Mouse (Mus musculus) hindbrain, embryonic 11.5 days (tissue): Measurements from ENCODE around the gene Faf1. TPM values are rescaled to one million over a fixed set of nuclear protein-coding genes. Genes with fewer than 3 reads are reported as not detected.

Experiments used
- ATAC-seq: fragments of 200-750 bp; cut with Nextera tagmentation; 2 replicates; pipeline ENCODE4 v1.8.0; 2017; ENCODE audit warnings: mild to moderate bottlenecking, moderate TSS enrichment, moderate library complexity; ENCODE audit not compliant: low FRiP score
- DNase-seq: peaks from one replicate; pipeline ENCODE4 v3.0.0-alpha.2; 2015; ENCODE audit warnings: low spot score
- H3K27ac ChIP-seq: fragments of 300-500 bp; sonication (generic); 2 replicates; pipeline ENCODE4 v1.5.1; 2014; ENCODE audit warnings: mild to moderate bottlenecking, low read depth, low read length
- H3K27me3 ChIP-seq: fragments of 300-500 bp; sonication (generic); 2 replicates; pipeline ENCODE4 v1.6.1; 2014; ENCODE audit warnings: mild to moderate bottlenecking, low read length, moderate library complexity, mixed read lengths; ENCODE audit not compliant: control insufficient read depth, insufficient read depth
- H3K36me3 ChIP-seq: fragments of 300-500 bp; sonication (generic); 2 replicates; pipeline ENCODE4 v1.6.1; 2014; ENCODE audit warnings: mild to moderate bottlenecking, low read length, moderate library complexity, mixed read lengths; ENCODE audit not compliant: control insufficient read depth, insufficient read depth
- H3K4me1 ChIP-seq: fragments of 300-500 bp; sonication (generic); replicated peaks from 2 replicates; pipeline ENCODE4 v1.6.1; 2014; ENCODE audit warnings: low read length, mixed read lengths; ENCODE audit not compliant: control insufficient read depth, insufficient read depth
- H3K4me2 ChIP-seq: fragments of 300-500 bp; sonication (generic); replicated peaks from 2 replicates; pipeline ENCODE4 v1.6.1; 2014; ENCODE audit warnings: mild to moderate bottlenecking, low read depth, low read length
- H3K4me3 ChIP-seq: fragments of 300-500 bp; sonication (generic); 2 replicates; pipeline ENCODE4 v1.5.1; 2014; ENCODE audit warnings: low read depth, low read length
- H3K9ac ChIP-seq: fragments of 300-500 bp; sonication (generic); 2 replicates; pipeline ENCODE4 v1.6.1; 2014; ENCODE audit warnings: low read depth, low read length
- H3K9me3 ChIP-seq: fragments of 300-500 bp; sonication (generic); 2 replicates; pipeline ENCODE4 v1.6.1; 2016; ENCODE audit warnings: low read length; ENCODE audit not compliant: control insufficient read depth
- WGBS: fragments of 180-500 bp; shearing (Covaris S2); extraction: QIAGEN DNeasy Blood & Tissue Kit; methylation state at CpG from one replicate; pipeline ENCODE4 v1.1.7; 2014; 5-methylcytosine and 5-hydroxymethylcytosine counted together
- polyA plus RNA-seq: library from polyadenylated mRNA; unstranded; fragments of >200 nt; fragmentation: Nextera tagmentation; extraction: Ambion mirVana; gene quantifications from 2 replicates; pipeline ENCODE4 v1.2.1, GENCODE M21; 2014

The Faf1 gene
- polyA plus RNA-seq, 1 experiment from 2014 or later = 41.5 TPM

GRCm38 (mm10) chr4:109729281-109729680, 52.9 kb downstream of the Faf1 start:
- no peaks in the 10 kb centered on the region for H3K27me3 ChIP-seq
- H3K4me1 ChIP-seq = no peaks in the 10 kb centered on the region
- no peak overlapping the region for H3K4me3 ChIP-seq
- no peak for ATAC-seq
- no peak overlapping the region for H3K9ac ChIP-seq
- H3K36me3 ChIP-seq = no peaks in the 10 kb centered on the region
- H3K27ac ChIP-seq = no peak overlapping the region
- no peaks in the 10 kb centered on the region for H3K9me3 ChIP-seq
- DNase-seq = peak; percentile 56
- H3K4me2 ChIP-seq = no peak overlapping the region
- 17% methylated on average over 2 of the region's 2 CpGs for WGBS

DNA sequence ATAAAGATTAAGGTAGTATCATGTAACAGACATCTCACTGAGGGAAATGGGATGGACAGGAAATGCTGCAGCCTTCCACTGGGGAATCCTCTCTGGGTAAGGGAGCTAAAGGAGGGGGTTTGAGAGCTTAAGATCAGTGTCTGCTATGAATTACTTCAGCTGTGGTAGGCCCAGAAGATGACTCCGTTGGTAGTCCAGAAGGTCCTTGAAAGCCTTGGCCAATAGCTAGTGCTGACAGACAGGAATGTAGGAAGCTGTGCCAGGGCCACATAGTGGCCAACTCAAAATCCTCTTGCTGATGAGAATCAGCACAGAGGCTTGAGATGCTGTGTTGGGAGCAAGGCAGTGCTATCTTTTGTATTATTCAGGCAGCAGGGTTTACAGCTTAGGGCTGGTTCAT, 59.4 kb downstream of the Faf1 start:
- ATAC-seq = no peak
- 56% methylated on average over 1 of the region's 1 CpGs for WGBS
- Histone ChIP-seq H3K4me1 (no peaks in the 10 kb centered on the region), H3K4me3 (no peak overlapping the region), H3K36me3 (no peaks in the 10 kb centered on the region), H3K9ac (no peak overlapping the region), H3K27ac (no peak overlapping the region), H3K27me3 (no peaks in the 10 kb centered on the region), H3K9me3 (no peaks in the 10 kb centered on the region), H3K4me2 (no peak overlapping the region)
- DNase-seq = no peak

- no peaks in the 10 kb centered on the region for H3K9me3 ChIP-seq
- H3K27ac ChIP-seq = no peak overlapping the region
- H3K4me1 ChIP-seq = no peaks in the 10 kb centered on the region
- DNase-seq = peak; percentile 15
- H3K4me3 ChIP-seq = no peak overlapping the region
- no peaks in the 10 kb centered on the region for H3K27me3 ChIP-seq
- 85% methylated on average over 2 of the region's 2 CpGs for WGBS
- no peak for ATAC-seq
- no peak overlapping the region for H3K9ac ChIP-seq
- H3K4me2 ChIP-seq = no peak overlapping the region
- no peaks in the 10 kb centered on the region for H3K36me3 ChIP-seq
These were observed 67.6 kb downstream of the Faf1 start for GRCm38 (mm10) chr4:109743984-109744383.

DNA sequence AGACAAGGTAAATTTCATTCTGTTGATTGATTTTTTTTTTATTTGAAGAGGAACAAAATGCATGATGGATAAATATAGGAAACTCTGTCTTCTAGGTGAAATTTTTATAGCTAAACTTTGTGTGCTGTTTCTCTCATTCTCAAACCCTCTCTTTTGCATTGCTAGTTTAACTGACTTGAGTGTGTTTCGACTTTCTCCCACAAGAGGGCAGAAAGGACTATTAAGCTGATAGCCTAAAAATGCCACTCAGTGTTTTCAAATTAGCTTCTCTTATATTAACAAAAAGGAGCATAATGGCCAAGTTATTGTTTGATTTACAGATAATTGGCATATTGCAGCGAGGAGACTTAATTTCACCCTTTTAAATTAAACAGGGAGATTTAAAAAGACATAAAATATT, 82.6 kb downstream of the Faf1 start:
- peak; percentile 62 for DNase-seq

GRCm38 (mm10) chr4:109759901-109760300, 83.5 kb downstream of the Faf1 start:
- no peak for DNase-seq
- H3K4me3 ChIP-seq = no peak overlapping the region
- no peak overlapping the region for H3K9ac ChIP-seq
- no peaks in the 10 kb centered on the region for H3K27me3 ChIP-seq
- no peaks in the 10 kb centered on the region for H3K9me3 ChIP-seq
- no peaks in the 10 kb centered on the region for H3K4me1 ChIP-seq
- ATAC-seq = no peak
- WGBS = 65% methylated on average over 2 of the region's 2 CpGs
- H3K36me3 ChIP-seq = no peaks in the 10 kb centered on the region
- H3K4me2 ChIP-seq = no peak overlapping the region
- no peak overlapping the region for H3K27ac ChIP-seq

More for the DNA sequence above, 82.6 kb downstream of the Faf1 start:
- Histone ChIP-seq H3K27me3 (no peaks in the 10 kb centered on the region), H3K9me3 (no peaks in the 10 kb centered on the region), H3K4me3 (no peak overlapping the region), H3K36me3 (no peaks in the 10 kb centered on the region), H3K9ac (no peak overlapping the region), H3K27ac (no peak overlapping the region), H3K4me1 (no peaks in the 10 kb centered on the region), H3K4me2 (no peak overlapping the region)
- ATAC-seq = no peak
- 41% methylated on average over 2 of the region's 2 CpGs for WGBS

- Histone ChIP-seq H3K36me3 (no peaks in the 10 kb centered on the region), H3K4me2 (no peak overlapping the region), H3K9ac (no peak overlapping the region), H3K27ac (no peak overlapping the region), H3K4me1 (no peaks in the 10 kb centered on the region), H3K4me3 (no peak overlapping the region), H3K27me3 (no peaks in the 10 kb centered on the region), H3K9me3 (no peaks in the 10 kb centered on the region)
- no peak for ATAC-seq
- 79% methylated on average over 3 of the region's 3 CpGs for WGBS
- no peak for DNase-seq
These were observed 84.1 kb downstream of the Faf1 start for GRCm38 (mm10) chr4:109760501-109760900.

DNA sequence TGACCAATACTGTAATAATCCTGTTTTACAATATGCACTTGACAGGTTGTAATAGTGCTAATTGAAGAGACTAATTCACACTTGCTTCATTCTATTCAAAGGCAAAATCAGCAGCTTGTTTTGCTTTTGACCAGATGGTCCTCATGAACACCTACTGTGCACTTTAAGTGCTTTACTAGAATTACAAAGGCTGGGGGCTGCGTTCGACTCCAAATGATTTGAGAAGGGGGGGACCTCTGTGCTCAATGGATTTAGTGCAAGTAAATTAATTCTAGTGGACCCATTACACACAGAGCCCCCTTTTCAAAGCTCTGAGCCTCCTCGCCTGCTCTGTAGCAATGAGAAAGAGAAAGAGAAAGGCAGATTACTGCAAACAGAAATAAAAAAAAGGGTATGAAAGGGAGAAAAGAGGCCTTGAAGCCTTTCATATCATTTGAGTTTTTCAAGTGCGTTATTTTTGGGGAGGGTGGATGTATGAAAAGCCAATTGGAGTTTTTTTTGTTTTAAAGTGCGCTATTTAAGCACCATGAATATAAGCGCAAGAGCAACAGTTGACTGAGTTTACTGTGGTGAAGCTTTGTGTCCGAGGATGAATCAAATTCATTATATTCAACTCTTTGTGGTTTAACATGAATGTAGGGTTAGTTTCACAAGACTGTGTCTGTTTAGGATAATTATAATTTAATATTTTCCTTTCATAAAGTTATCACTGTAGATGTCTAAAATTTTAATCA, 86.5 kb downstream of the Faf1 start:
- peak; percentile 82 for ATAC-seq
- Histone ChIP-seq H3K27ac (no peak overlapping the region), H3K4me1 (no peaks in the 10 kb centered on the region)

DNA sequence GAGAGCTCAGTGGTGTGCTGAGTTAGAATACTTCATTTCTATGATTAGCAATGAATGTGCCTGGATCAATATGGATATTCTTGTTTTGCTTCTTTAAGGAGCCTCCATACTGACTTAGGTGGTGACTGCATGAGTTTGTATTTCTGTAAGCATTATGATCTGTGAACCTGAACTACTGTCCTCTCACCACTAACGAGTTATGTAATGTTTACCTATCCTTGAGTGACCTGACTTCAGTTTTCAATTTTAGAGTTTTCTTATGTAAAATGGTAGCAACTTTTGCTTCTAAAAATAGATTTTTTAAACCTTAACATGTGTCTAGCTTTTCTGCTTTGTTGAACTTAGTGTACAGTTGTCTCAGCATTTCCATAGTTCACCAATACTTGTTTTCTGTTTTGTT, 92.7 kb downstream of the Faf1 start:
- H3K27me3 ChIP-seq = no peaks in the 10 kb centered on the region

More for the DNA sequence above, 86.5 kb downstream of the Faf1 start:
- H3K36me3 ChIP-seq = no peaks in the 10 kb centered on the region
- H3K4me2 ChIP-seq = no peak overlapping the region
- DNase-seq = peak; percentile 37
- no peaks in the 10 kb centered on the region for H3K27me3 ChIP-seq
- H3K9ac ChIP-seq = no peak overlapping the region
- no peak overlapping the region for H3K4me3 ChIP-seq
- H3K9me3 ChIP-seq = no peaks in the 10 kb centered on the region
- 24% methylated on average over 7 of the region's 7 CpGs for WGBS

GRCm38 (mm10) chr4:109782577-109783114, 106.3 kb downstream of the Faf1 start:
- DNase-seq (no peak), ATAC-seq (no peak)
- Histone ChIP-seq H3K4me2 (no peak overlapping the region), H3K27me3 (no peaks in the 10 kb centered on the region), H3K4me1 (no peaks in the 10 kb centered on the region), H3K9ac (no peak overlapping the region), H3K4me3 (no peak overlapping the region), H3K27ac (no peak overlapping the region), H3K9me3 (no peaks in the 10 kb centered on the region), H3K36me3 (no peaks in the 10 kb centered on the region)
- WGBS = 88% methylated on average over 4 of the region's 4 CpGs

More for the DNA sequence above, 92.7 kb downstream of the Faf1 start:
- no peak overlapping the region for H3K27ac ChIP-seq
- H3K36me3 ChIP-seq = no peaks in the 10 kb centered on the region
- no peak overlapping the region for H3K9ac ChIP-seq
- DNase-seq = no peak
- no peaks in the 10 kb centered on the region for H3K4me1 ChIP-seq
- no peak overlapping the region for H3K4me2 ChIP-seq
- no peak overlapping the region for H3K4me3 ChIP-seq
- H3K9me3 ChIP-seq = no peaks in the 10 kb centered on the region
- no peak for ATAC-seq
- 89% methylated on average over 1 of the region's 1 CpGs for WGBS
